Mouse (Mus musculus) urinary bladder, postnatal 4 days (tissue): Measurements from ENCODE around the gene Tspan1.

Source experiments
- DNase-seq, 2 experiments: peaks; one replicate each; pipeline ENCODE4 v3.0.0; 2021 to 2022; ENCODE audit warnings: low spot score in 2 of 2

Gene Tspan1

GRCm38 (mm10) chr4:116125803-116126386 is 41.5 kb downstream of the Tspan1 start:
- DNase-seq: no peak

GRCm38 (mm10) chr4:116123602-116124519 is 43.5 kb downstream of the Tspan1 start, which contains the start of the genes Rad54l and Pomgnt1:
TSS of gene Rad54l (minus strand) at chr4:116123690.
TSS of gene Pomgnt1 (plus strand) at chr4:116123840.
- peak; percentile 74 to 83 for DNase-seq

GRCm38 (mm10) chr4:116122762-116123161 is 44.6 kb downstream of the Tspan1 start:
- no peak for DNase-seq
